Mouse (Mus musculus) layer of hippocampus, adult 9-11 months (tissue): ENCODE results near the gene Arhgef2.
A peak's percentile ranks its signal among the peaks of the same experiment; 100 is the strongest.

Source experiments
- DNase-seq: peaks from one replicate; pipeline ENCODE4 v3.0.0; 2022

The Arhgef2 gene

DNA sequence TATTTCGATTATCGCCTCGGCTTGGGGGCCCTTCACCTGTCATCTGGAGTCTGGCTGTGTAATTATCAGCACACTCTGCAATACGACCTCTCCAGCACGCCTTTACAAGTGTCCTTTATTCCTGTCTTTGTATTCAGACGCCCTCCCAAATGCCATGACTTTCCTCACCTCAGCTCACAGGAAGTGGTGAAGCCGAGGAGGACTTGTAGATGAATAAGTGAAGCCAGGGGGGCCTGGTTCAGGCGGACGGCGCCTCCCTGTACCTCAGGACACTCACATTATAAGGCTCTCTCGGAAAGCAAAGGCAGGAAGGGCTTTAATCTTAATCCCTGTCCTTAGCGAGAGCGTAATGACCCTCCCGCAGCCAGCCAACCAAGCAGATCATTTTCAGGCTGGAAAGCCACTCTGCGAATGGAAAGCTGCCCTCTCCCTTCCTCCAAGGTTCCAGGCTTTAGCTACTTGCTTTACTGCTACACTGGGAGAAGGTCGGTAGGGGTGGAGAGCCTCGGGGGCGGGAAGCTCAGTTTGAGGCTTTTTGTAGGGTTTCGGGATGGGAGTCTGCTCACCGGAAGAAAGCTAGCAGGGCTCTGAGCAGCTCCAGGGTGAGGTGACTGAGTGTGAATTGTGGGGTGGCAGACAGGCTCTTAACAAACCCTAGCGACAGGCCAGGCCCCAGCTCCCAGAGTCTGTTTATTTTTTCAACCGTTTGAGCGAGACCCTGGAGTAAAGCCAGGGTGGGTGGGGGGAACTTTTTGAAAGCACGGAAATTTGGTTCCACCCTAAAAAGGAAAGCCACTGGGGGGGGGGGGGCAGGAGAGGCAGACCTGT lies 16.6 kb downstream of the Arhgef2 start:
- no peak for DNase-seq

DNA sequence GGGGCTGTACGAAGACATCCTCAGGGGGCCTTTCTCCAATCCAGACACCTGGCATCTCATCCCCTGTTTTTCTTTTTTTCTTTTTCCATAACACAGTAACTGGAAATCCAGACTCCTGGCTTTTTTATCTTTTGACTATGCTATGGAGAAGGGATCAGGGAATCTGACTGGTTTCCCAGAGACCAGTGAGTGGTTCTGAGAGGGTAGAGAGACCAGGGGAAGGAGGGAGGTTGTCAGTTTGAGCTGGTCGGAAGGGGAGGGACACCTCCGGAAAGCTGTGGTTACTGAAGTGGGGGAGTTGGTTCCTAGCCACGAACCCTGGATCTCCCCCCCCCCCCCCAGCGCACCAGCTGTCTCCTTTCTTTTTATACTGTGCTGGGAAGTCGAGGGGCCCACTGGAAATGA lies 17.2 kb downstream of the Arhgef2 start:
- no peak for DNase-seq

DNA sequence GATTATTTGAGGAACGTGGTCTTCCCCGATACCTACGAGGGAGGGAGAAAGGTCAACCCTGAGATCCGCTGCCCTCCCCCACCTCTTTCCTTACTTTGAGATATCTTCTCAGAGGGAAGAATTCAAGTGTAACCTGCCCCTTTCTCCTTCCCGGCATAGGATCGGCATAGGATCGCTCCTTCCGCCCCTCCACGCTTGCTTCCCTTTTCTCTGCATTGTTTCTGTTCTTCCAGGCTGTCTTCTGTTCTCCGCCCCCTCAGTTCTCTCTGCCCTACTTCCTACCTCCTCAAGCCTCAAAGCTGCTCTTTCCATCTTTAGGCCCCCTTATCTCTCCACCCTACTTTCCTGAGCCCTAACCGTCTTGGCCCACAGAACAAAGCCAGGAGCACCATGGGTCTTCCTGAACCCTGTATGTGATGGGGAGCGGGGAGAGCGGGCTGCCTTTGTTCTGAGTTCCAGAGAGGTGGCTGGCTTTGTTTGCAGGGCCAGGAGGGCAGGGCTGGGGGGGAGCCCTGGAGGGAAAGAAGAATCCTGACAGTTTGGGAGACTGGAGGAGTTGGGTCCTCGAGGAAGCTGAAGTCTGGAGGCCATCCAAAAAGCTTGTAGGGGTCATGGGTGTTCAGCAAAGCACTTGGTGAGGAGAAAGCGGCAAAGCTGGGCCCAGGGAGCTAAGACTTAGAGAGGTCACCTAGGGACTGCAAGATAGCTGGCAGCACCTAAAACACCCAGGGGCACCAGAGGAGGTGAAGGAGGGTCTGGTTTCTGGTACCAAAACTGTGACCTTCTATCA lies 17.8 kb downstream of the Arhgef2 start:
- DNase-seq, result peak; percentile 55

DNA sequence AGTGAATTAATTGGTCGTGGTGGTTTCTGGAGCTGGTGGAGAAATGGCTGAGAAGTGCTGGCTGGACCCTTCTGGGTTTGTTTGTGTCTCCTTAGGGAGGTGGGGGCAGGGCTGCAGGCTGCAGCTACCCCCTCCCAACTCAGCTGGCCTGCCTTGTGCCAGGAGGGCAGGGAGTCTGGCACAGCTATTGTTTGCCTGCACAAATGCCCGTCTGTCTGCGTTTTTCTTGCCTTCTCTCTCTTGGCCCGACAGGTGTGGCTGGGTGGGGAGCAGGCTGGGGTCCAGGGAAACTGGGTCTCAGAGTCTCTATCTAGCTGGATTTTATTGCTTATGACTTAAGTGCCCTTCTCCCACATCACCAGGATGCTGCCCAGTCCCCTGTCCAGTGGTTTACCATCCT lies 18.6 kb downstream of the Arhgef2 start:
- DNase-seq, result no peak

DNA sequence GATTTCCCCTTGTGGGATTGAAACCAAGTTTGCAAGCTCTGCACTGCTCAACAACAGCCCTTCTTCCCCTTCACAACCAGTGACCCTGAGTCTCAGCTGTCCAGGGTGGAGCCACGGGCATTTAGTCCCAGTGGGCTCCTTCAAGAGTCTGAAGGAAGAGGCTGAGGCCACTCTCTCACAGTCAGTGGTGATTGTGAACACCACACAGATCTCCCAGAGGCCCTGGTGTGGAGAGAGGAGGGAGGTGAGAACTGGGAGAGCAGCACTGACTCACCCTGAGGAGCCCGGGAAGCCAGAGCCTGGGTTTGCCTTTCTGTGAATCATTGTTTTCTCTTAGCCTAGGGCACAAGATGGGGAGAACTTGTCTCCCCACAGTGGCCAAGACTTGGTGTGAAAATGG lies 19.2 kb downstream of the Arhgef2 start:
- no peak for DNase-seq

DNA sequence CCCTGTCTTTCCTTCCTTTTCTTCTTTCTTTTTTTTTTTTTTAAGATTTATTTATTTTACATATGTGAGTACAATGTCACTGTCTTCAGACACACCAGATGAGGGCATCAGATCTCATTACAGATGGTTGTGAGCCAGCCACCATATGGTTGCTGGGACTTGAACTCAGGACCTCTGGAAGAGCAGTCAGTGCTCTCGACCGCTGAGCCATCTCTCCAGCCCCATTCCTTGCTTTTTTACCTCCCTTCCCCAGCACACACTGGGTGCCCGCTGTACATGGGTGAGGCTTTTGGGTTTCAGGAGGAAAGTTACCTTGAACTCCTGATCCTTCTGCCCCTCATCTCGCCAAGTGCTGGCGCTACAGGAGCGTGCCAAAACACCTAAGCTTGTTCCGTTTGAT lies 19.8 kb downstream of the Arhgef2 start:
- no peak for DNase-seq

DNA sequence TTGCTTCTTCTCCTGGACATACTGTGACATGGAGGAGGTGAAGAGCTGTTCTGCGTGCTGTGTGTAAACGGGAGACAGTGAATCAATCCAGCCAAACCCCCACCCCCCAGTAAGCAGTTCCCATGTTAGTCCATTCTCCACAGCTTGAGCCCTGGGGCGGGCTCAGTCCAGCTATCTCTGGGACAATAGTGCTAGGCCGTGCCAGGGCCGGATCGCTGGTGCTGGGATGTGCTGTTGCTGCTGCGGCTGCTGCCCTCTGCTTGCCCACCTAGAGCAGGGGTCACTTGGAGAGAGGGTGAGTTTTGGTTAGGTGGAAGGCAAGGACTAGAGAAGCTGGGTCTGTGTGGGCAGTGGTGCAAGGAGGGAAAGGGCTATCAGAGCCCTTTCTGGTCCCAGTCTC lies 20.6 kb downstream of the Arhgef2 start:
- DNase-seq, result peak; percentile 78

DNA sequence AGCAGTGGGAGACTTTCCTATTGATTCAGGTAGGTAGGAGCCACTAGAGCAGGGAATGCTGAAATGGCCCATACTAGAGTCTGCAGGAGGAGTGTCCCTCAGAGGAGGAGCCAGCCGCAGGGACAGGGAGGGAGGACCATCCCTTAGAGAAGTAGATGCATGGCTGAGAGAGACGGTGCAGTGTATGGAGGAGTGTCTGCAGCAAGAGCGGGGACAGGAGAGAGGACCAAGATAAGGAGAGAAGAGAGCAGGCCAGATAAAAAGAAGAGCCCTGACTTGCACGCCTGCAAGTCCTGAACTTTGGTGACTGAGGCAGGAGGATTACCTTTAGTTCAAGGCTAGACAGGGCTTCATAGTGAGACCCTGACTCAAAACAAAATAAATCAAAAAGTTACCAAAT lies 21.3 kb downstream of the Arhgef2 start:
- DNase-seq, result no peak

DNA sequence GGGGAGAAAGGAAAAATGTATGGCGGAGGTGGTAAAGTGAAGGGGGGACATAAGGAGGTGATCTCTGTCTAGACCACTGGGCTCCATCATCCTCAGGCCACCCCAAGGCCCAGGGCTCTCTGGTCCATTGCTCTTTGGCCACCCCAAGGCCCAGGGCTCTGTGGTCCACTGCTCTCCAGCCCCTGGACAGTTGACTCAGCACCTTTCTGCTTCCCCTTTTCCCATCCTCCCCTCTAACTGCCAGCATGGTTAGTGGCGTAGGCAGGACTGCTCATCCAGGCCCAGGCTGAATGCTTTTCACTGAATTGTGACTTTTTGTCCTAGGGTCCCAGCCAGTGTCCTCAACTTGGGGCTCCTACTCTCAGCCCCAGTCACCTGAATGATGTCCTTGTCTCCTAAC lies 21.8 kb downstream of the Arhgef2 start:
- no peak for DNase-seq

DNA sequence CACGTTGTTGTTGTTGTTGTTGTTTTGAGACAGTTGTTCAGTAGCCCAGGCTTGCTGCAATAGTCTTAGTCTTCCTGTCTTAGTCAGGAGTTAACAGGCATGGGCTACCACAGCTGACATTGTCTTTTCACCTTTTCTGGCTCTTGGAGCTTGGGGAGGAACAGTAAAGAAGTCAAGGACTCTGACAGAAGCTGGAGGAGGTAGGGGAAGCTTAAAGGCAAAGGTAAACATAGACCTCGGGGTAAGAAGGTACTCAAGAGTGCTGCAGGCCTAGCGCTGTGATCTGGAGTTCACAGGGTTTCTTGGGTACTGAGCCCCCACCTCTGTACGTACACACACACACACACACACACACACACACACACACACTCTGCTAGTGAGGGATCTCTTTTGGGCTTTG lies 23.0 kb downstream of the Arhgef2 start:
- no peak for DNase-seq

DNA sequence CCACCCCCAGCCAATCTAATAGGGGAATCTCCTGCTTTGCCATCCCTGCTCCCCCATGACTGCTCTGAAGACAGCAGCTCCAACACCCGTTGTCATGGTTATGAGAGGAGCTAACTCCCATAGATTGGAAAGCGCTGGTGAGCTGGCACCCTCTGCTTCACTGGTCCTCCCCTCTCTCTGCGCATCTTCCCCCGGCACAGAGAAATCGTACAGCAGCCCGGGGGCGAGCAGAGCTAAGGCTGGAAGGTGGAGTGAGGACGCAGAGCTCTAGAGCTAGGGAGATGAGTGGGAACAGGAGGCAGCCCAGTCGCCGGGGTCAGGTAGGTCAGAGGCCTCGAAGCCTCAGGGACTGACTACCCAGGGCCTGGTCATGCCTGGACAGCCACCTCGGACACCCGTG lies 23.5 kb downstream of the Arhgef2 start:
- peak; percentile 93 for DNase-seq

DNA sequence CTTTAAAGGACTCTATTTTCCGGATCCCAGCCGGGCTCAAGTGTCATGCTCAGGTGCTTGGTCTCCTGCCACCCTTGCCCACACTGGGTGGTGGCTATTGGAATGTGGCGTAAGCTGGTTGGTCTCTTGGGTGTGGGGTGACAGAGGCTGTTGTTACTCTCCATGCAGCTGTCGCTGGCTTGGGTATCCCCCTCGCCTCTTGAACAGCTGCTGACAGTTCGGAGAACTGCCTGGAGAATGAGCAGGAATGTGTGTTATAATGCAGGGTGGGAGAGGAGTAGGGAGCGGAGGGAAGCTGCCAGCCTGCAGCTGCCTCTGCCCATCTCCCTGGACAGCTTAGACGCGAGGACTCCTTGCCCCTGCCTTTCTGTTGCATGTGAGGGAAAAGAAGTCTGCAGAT lies 24.3 kb downstream of the Arhgef2 start:
- DNase-seq, result peak; percentile 51

DNA sequence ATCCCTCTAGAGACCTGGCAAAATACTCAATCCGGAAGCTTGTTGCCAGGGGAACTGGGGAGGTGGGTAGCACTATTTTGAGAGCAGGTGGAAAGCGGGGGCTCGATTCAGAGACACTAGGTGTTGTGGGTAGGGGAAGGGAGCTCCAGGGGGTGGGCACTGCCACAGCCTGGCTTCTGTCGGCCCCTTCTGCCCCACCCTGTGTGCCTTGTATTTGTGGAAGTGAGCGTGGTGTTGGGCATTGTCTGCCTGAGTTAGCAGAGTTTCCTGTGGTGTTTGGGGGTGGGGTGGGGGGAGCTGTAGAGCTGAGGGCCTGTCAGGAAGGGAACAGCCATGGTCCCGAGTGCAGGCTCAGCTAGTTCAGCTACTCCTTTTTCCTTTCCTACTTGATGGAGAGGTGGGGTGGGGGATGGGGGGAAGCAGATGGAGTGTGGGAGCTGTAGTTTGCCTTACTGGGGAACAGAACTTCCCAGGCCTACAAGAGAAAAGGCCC lies 25.1 kb downstream of the Arhgef2 start:
- DNase-seq, result peak; percentile 78

DNA sequence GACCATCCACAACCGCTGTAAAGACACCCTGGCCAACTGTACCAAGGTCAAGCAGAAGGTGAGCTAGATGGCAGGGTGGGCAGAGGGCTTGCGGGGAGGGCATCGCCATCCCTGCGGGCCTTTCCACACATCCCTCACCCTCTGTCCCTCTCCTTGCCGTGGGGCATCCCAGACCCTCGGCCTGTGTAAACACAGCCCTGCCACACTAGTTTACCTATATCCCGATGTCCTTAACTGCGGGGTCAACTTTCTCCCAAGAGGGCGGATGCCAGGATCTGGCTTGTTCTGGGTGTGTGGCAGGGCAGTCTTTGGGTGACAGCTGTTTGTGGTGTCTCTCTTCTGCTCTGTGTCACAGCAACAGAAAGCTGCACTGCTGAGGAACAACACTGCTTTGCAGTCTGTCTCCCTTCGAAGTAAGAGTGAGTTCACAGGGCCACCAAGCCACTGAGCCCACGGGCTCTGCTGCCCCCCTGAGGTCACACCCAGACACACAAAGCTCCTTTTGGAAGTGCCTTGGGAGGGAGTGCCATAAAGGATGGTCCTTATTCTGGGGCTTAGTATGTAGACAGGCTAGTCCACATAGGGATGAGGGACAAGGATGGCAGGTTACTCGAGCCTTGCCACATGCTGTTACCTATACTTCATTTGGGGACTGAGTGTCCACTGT lies 26.3 kb downstream of the Arhgef2 start:
- no peak for DNase-seq

DNA sequence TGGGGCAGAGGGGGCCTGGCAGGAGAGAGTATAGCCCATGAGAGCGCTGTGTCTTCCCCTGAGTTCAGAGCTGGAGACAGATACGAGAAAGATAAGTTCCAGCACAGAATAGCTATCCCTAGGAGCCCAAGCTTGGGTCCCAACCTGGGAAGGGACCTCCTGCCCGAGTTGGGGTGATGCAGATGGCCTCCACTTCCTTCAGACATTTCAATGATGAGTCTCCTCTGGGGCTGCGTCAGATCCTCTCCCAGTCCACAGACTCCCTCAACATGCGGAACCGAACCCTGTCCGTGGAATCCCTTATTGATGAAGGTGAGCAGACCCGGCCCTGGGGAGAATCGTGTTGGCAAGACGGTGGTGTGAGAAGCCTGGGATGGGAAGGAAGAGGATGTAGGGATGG lies 27.3 kb downstream of the Arhgef2 start:
- no peak for DNase-seq

DNA sequence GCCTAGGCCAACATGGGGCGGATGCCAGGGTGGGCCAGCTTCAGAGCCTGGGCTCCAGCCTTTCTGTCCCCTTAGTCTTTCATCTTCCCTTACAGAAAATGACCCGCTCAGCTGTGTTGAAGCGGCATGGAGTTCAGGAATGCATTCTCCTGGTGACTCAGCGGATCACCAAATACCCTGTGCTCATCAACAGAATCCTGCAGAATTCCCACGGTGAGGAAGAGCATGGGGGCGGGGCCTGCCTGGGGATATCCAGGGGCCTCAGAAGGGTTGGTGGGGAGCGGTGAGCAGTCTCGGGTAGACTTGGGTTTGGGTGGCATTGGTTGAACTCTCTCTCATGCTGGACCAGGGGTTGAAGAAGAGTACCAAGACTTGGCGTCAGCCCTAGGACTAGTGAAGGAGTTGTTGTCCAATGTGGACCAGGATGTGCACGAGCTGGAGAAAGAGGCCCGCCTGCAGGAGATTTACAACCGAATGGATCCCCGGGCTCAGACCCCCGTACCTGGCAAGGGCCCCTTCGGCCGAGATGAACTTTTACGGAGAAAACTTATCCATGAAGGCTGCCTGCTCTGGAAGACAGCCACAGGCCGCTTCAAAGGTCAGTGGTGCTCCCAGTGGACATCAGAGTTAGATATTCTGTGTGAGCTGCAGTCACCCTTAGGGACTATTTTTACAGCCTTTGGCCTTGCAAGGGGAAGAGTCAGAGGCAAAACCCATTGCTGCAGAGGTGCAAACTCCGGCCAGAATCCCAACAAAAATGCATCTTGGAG lies 29.9 kb downstream of the Arhgef2 start:
- DNase-seq, result no peak

DNA sequence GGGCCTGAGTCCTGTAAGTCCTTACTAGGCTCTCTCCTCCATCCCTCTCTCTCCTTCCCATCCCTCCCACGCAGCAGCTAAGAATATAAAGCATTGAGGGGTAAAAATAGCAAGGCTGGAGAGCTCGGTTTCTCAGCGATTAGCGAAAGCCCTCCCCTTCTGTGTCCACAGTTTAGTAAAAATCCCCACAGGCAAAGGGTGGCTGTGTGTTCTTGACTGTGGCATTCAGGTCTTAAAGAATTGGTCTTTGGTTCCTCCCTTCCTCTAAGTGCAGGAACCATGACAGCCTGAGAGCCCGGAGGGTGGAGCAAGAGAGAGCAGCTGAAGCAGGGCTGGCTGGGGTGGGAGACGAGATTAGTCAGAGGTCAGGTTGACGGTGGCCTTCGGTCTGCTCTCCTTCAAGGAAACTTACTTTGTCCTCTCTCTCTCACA lies 30.8 kb downstream of the Arhgef2 start:
- DNase-seq, result no peak

DNA sequence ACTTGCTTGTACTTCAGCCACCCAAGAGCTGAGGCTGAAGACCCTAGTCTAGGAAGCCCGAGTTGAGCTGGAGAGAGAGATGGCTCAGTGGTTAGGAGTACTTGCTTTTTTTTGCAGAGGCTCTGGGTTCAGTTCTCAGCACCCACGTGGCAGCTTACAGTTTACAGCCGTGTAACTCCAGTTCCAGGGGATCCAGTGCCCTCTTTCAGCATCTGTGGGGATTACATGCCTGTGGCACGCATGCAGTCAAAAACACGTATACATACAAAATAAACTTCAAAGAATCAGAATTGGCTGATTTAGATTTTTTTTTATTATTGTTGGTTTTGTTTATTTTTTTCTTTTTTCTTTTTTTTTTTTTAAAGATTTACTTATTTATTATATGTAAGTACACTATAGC lies 31.4 kb downstream of the Arhgef2 start:
- no peak for DNase-seq

DNA sequence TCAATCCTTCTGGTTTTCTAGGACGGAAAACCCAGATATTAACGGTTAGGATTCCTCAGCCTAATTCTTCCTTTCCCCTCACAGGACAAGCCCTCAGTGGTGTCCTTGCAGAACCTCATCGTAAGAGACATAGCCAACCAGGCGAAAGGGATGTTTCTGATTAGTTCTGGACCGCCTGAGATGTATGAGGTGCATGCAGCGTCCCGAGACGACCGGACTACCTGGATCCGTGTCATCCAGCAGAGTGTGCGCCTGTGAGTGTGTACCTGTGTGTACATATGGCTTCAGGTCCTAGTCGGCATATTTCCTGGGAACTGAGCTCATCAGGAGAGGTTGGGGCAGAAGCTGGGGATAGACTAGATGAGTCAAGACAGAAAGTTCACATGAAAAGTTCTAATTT lies 33.5 kb downstream of the Arhgef2 start:
- DNase-seq, result no peak

DNA sequence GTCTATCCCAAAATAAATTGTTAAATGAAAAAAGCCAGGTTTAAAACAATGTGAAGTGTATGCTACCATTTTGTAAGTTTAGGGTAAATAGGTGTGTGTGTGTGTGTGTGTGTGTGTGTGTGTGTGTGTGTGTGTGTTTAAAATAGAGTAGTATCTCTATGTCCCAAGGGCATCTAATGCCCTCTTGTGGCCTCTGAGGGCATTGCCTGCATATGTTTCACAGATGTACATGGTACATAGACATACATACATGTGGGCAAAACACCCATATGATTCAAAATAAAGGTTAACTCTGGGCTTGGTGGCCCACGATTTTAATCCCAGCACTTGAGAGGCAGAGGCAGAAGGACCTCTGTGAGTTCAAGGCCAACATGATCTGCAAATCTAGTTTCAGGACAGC lies 34.9 kb downstream of the Arhgef2 start:
- peak; percentile 64 for DNase-seq

DNA sequence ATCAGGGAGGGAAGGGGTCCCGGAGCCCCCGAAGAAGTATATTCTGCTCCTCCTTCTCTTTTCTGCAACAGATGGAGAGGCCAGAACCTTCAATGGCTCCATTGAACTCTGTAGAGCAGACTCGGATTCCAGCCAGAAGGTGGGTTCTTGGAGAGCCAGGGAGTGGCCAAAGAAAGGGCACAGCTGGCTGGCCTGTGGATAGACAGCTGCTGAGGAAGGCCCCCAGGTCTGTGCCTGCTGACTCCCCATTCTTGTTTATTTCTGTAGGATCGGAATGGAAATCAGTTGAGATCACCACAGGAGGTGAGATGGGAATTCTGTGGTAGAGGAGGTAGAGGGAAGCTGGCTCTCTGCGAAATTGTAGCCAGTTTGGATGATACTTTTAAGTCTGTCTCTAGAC lies 37.3 kb downstream of the Arhgef2 start:
- DNase-seq, result no peak

DNA sequence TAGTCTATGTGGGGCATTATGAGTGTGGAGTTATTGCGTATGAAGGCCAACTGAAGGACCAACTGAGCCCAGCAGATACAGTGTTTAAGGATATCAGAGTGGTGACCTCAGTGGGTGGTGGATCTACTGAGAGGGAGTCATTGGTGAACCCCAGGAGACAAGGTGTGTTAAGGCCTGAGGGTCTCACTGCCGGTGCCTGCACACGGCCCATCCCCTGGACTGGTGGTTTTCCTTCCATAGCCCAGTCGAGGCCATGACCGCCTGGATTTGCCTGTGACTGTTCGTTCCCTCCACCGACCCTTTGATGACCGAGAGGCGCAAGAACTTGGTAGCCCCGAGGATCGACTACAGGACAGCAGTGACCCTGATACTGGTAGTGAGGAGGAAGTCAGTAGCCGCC lies 40.2 kb downstream of the Arhgef2 start:
- no peak for DNase-seq
